Mouse (Mus musculus) CH12.LX (cell line): ENCODE results near the gene Dnajc16. TPM values are rescaled to one million over a fixed set of nuclear protein-coding genes. Genes with fewer than 3 reads are reported as not detected.

Source experiments
- DNase-seq: peaks from one replicate; pipeline ENCODE4 v3.0.0-alpha.2; 2013; ENCODE audit errors: extremely low read depth
- H3K27ac ChIP-seq: 2 replicates; pipeline ENCODE4 v1.5.1; 2012; ENCODE audit warnings: low read depth, mild to moderate bottlenecking, control low read depth, moderate library complexity; ENCODE audit not compliant: insufficient read depth
- H3K27me3 ChIP-seq: replicated peaks from 2 replicates; pipeline ENCODE3; 2012; ENCODE audit warnings: inconsistent platforms
- H3K36me3 ChIP-seq, 2 experiments: replicated peaks in 1 of 2; 2 replicates each; pipeline versions ENCODE3 to v1.6.1; 2012; ENCODE audit warnings: inconsistent platforms in 1 of 2, low read length in 1 of 2, mild to moderate bottlenecking in 1 of 2, mixed read lengths in 1 of 2, moderate library complexity in 1 of 2; ENCODE audit not compliant: control insufficient read depth in 1 of 2, insufficient read depth in 1 of 2
- H3K4me1 ChIP-seq, 2 experiments: 2 replicates each; pipeline ENCODE4 v1.6.1; 2012; ENCODE audit warnings: inconsistent platforms in 1 of 2, moderate library complexity in 1 of 2; ENCODE audit not compliant: insufficient read depth in 2 of 2, control insufficient read depth in 1 of 2
- H3K4me2 ChIP-seq: 2 replicates; pipeline ENCODE4 v1.6.1; 2012; ENCODE audit warnings: low read depth, mild to moderate bottlenecking, control low read depth; ENCODE audit not compliant: poor library complexity, insufficient read depth, severe bottlenecking
- H3K4me3 ChIP-seq, 3 experiments: fragments of 150-350 bp in 1 of 3; sonication (generic) in 1 of 3; replicated peaks in 1 of 3; 2 replicates each; pipeline versions ENCODE3 to v1.5.1; 2011 to 2012; ENCODE audit warnings: low read depth in 2 of 3, low read length in 2 of 3, mild to moderate bottlenecking in 2 of 3, moderate library complexity in 2 of 3, control low read depth in 1 of 3, improper control_type of control experiment in 1 of 3, inconsistent platforms in 1 of 3, mixed read lengths in 1 of 3; ENCODE audit not compliant: poor library complexity in 1 of 3
- H3K79me2 ChIP-seq: replicated peaks from 2 replicates; pipeline ENCODE4 v1.6.1; 2012; ENCODE audit warnings: mild to moderate bottlenecking, moderate library complexity; ENCODE audit not compliant: control insufficient read depth, poor library complexity, insufficient read depth, severe bottlenecking; ENCODE audit errors: extremely low read depth
- H3K9ac ChIP-seq: 2 replicates; pipeline ENCODE4 v1.6.1; 2012; ENCODE audit warnings: low read depth, mild to moderate bottlenecking, control low read depth, moderate library complexity; ENCODE audit not compliant: insufficient read depth
- H3K9me3 ChIP-seq: replicated peaks from 2 replicates; pipeline ENCODE3; 2012; ENCODE audit warnings: low read length, inconsistent platforms, mixed read lengths
- CHD2 ChIP-seq: IDR thresholded peaks from 2 replicates; pipeline ENCODE4 v1.6.1; 2011; ENCODE audit warnings: low read length, improper control_type of control experiment
- CTCF ChIP-seq, 2 experiments: IDR thresholded peaks in 1 of 2; conservative IDR thresholded peaks in 1 of 2; 2 replicates each; pipeline ENCODE4 v1.5.1; 2011 to 2012; ENCODE audit warnings: low read depth in 2 of 2, low read length in 2 of 2, improper control_type of control experiment in 1 of 2, inconsistent platforms in 1 of 2, mild to moderate bottlenecking in 1 of 2, moderate library complexity in 1 of 2
- EP300 ChIP-seq: IDR thresholded peaks from 2 replicates; pipeline ENCODE4 v1.6.1; 2011; ENCODE audit warnings: low read length, improper control_type of control experiment
- GABPA ChIP-seq: IDR thresholded peaks from 2 replicates; pipeline ENCODE4 v1.6.1; 2012; ENCODE audit warnings: low read depth, low read length, improper control_type of control experiment, inconsistent platforms; ENCODE audit not compliant: insufficient replicate concordance
- IRF4 ChIP-seq: IDR thresholded peaks from 2 replicates; pipeline ENCODE4 v1.6.1; 2014; ENCODE audit warnings: low read depth, mild to moderate bottlenecking, inconsistent platforms, low read length, improper control_type of control experiment
- JUND ChIP-seq: conservative IDR thresholded peaks from 2 replicates; pipeline ENCODE4 v1.6.1; 2011; ENCODE audit warnings: low read depth, low read length, improper control_type of control experiment
- MAFK ChIP-seq: IDR thresholded peaks from 2 replicates; pipeline ENCODE4 v1.6.1; 2011; ENCODE audit warnings: low read length, improper control_type of control experiment; ENCODE audit not compliant: insufficient replicate concordance
- NRF1 ChIP-seq: IDR thresholded peaks from 2 replicates; pipeline ENCODE4 v1.6.1; 2014; ENCODE audit warnings: low read depth, mild to moderate bottlenecking, inconsistent platforms, low read length, improper control_type of control experiment, moderate library complexity
- POLR2AphosphoS2 ChIP-seq: IDR thresholded peaks from 2 replicates; pipeline ENCODE4 v1.6.1; 2011; ENCODE audit warnings: low read depth, low read length, improper control_type of control experiment
- RAD21 ChIP-seq: IDR thresholded peaks from 2 replicates; pipeline ENCODE4 v1.6.1; 2011; ENCODE audit warnings: low read depth, mild to moderate bottlenecking, low read length, improper control_type of control experiment, moderate library complexity
- SIN3A ChIP-seq: IDR thresholded peaks from 2 replicates; pipeline ENCODE4 v1.6.1; 2012; ENCODE audit warnings: low read length, improper control_type of control experiment, inconsistent platforms
- SMC3 ChIP-seq: IDR thresholded peaks from 2 replicates; pipeline ENCODE4 v1.6.1; 2011; ENCODE audit warnings: low read depth, low read length, improper control_type of control experiment
- TBP ChIP-seq: conservative IDR thresholded peaks from 2 replicates; pipeline ENCODE4 v1.6.1; 2011; ENCODE audit warnings: low read depth, low read length, improper control_type of control experiment
- TCF12 ChIP-seq: IDR thresholded peaks from 2 replicates; pipeline ENCODE4 v1.6.1; 2014; ENCODE audit warnings: low read depth, mild to moderate bottlenecking, inconsistent platforms, low read length, improper control_type of control experiment
- ZC3H11A ChIP-seq: IDR thresholded peaks from 2 replicates; pipeline ENCODE4 v1.6.1; 2012; ENCODE audit warnings: low read depth, mild to moderate bottlenecking, inconsistent platforms, low read length, improper control_type of control experiment
- ZKSCAN1 ChIP-seq: IDR thresholded peaks from 2 replicates; pipeline ENCODE4 v1.6.1; 2012; ENCODE audit warnings: low read depth, inconsistent platforms, low read length, improper control_type of control experiment, borderline replicate concordance
- ZNF384 ChIP-seq: IDR thresholded peaks from 2 replicates; pipeline ENCODE4 v1.6.1; 2012; ENCODE audit warnings: low read depth, low read length, improper control_type of control experiment, inconsistent platforms
- dilution Hi-C: fragments of 300-500 bp; cut with MboI; formaldehyde crosslinking; loops from 2 replicates; pipeline ENCODE4 v1.14.3; 2020; ENCODE audit warnings: low sequenced_read_pairs; ENCODE audit not compliant: extremely low pct_unique_long_range_greater_than_20kb, extremely low pct_ligation_motif_present
- in situ Hi-C: fragments of 300-500 bp; cut with MboI; formaldehyde crosslinking; loops from 3 replicates; pipeline ENCODE4 v1.14.3; 2019; ENCODE audit warnings: low sequenced_read_pairs, low pct_ligation_motif_present, low pct_unique_long_range_greater_than_20kb, mixed read lengths
- polyA plus RNA-seq: library from polyadenylated mRNA; unstranded; fragments of >175 nt; gene quantifications from 2 replicates; pipeline ENCODE4 v1.2.1, GENCODE M21; 2012; ENCODE audit warnings: low read depth; ENCODE audit not compliant: insufficient read length
- total RNA-seq, 2 experiments: library from RNA; depleted of rRNA; stranded (reverse); fragments of 300-350 nt in 1 of 2; fragments of >200 nt in 1 of 2; gene quantifications; 2 replicates each; pipeline ENCODE4 v1.2.3; 2012 to 2014

The Dnajc16 gene
- total and polyA plus RNA-seq, 3 experiments: 3.1 to 7.4 (median 5.9) TPM

DNA sequence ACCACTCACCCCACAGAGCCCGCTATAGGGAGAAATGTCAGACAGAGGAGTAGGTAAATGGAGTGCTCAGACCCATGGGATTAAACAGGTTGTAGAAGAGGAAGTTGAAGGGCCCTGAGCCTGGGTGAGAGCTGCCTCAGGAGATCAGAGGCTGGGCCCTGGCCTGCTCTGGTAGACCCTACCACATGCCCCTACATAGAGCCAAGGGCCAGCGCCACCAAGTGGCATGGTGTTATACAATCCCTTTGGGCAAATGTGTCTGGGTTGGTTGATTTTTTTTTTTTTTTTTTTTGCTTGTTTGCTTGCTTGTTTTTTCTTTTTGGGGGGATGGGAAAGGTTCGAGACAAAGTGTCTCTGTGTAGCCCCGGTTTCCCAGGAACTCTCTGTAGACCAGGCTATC lies 13.4 kb upstream of the Dnajc16 start:
- dilution Hi-C loops (no loop called here), in situ Hi-C loops (no loop called here)
- Histone ChIP-seq H3K9ac (no peak overlapping the region), H3K4me1 (peaks cover 3 to 25% of the 10 kb centered on the region in 2 experiments; a peak in 3 of 4 replicates), H3K4me3 (no peak overlapping the region), H3K9me3 (no peaks in the 10 kb centered on the region), H3K4me2 (no peak overlapping the region), H3K79me2 (no peaks in the 10 kb centered on the region), H3K27ac (no peak overlapping the region), H3K36me3 (peaks cover 37 to 52% of the 10 kb centered on the region in 2 experiments), H3K27me3 (no peaks in the 10 kb centered on the region)
- peak; percentile 71 for DNase-seq
- TF ChIP-seq RAD21 (peak; percentile 50), SMC3 (peak; percentile 59), ZNF384 (peak; percentile 85), CTCF (conservative IDR thresholded peaks at IDR 0.05 in 1 of 2, IDR thresholded peaks at IDR 0.05 in 1 of 2; ENCODE audit: low read depth in 2 of 2, low read length in 2 of 2) (peak in 1 of 2 experiments; percentile 60; a peak in 2 of 4 replicates), CHD2 (no peak)

DNA sequence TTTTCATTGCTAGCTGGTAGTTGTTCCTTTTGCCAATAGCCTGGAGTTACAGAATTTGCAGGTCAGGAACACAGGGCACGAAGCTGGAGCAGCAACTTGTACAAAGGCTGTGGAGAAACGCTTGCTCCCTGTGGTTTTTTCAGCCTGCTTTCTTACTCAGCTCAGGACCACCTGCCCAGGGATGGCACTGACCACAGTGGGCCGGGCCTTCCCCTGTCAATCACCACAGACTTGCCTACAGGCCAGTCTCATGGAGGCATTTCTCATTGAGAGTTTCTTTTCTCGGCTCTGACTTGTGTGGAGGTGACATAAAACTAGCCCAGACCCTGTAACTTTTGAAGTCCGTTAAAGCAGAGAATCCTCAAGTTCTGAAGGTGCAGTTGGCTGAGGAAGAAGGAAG lies 6.8 kb upstream of the Dnajc16 start:
- Histone ChIP-seq H3K27ac (no peak overlapping the region), H3K4me1 (peaks cover 20 to 33% of the 10 kb centered on the region in 2 experiments), H3K4me3 (no peak overlapping the region), H3K9me3 (no peaks in the 10 kb centered on the region), H3K36me3 (peaks cover 6 to 17% of the 10 kb centered on the region in 2 experiments), H3K9ac (no peak overlapping the region), H3K4me2 (peak overlapping the region; percentile 55; the same call in 1 of the 2 replicates), H3K79me2 (no peaks in the 10 kb centered on the region), H3K27me3 (no peaks in the 10 kb centered on the region)
- DNase-seq: peak; percentile 74
- in situ Hi-C loops (no loop called here), dilution Hi-C loops (no loop called here)
- TF ChIP-seq SIN3A (0 out of 2 replicates have a peak, but pooled peaks have one; percentile 36), EP300 (peak; percentile 21; the same call in 1 of the 2 replicates), ZKSCAN1 (no peak), IRF4 (peak; percentile 42; the same call in 1 of the 2 replicates), POLR2AphosphoS2 (no peak)

DNA sequence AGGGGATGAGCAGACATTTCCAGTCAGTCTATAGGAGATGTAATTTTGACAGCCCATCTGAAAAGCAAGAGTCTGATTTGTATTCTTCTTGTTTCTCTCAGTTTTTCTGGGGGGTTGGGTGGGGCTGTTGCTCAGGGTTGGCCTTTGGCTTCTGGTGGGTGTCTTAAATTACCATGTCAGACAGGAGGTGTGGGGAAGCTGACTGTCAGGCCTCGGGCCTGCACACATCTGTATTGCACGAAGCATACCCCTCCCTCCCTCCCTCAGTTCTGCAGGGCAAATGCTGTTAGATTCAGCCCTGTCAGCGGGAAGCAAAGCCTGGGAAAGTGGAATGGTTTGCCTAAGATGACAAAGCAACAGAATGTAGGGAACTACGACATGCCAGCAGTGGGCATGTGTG lies 6.2 kb upstream of the Dnajc16 start:
- dilution Hi-C loops: no loop called here
- in situ Hi-C loops: no loop called here
- no peak overlapping the region for H3K4me2 ChIP-seq
- no peaks in the 10 kb centered on the region for H3K79me2 ChIP-seq
- no peak for DNase-seq
- no peaks in the 10 kb centered on the region for H3K9me3 ChIP-seq
- no peak overlapping the region for H3K4me3 ChIP-seq
- H3K4me1 ChIP-seq: peaks cover 20 to 37% of the 10 kb centered on the region in 2 experiments
- peaks cover 6 to 17% of the 10 kb centered on the region in 2 experiments for H3K36me3 ChIP-seq
- no peak overlapping the region for H3K9ac ChIP-seq
- no peaks in the 10 kb centered on the region for H3K27me3 ChIP-seq
- TF ChIP-seq IRF4 (no peak), NRF1 (no peak), JUND (no peak), CHD2 (no peak), EP300 (no peak), CTCF (conservative IDR thresholded peaks at IDR 0.05 in 1 of 2, IDR thresholded peaks at IDR 0.05 in 1 of 2; ENCODE audit: low read depth in 2 of 2, low read length in 2 of 2) (no peak), GABPA (no peak), ZC3H11A (no peak), TBP (no peak), ZNF384 (no peak), POLR2AphosphoS2 (no peak), TCF12 (no peak), MAFK (no peak)
- H3K27ac ChIP-seq: no peak overlapping the region
